Mouse (Mus musculus) v-Abl transformed pro-B cells (cell line): ENCODE data around the gene Kcnmb4.

ENCODE experiments used
- in situ Hi-C, 2 experiments: fragments of 400-800 bp; cut with MboI; formaldehyde crosslinking; loops; one replicate each; pipeline ENCODE4 v1.15.1; 2025; ENCODE audit not compliant: unreplicated experiment in 2 of 2

The Kcnmb4 gene

DNA sequence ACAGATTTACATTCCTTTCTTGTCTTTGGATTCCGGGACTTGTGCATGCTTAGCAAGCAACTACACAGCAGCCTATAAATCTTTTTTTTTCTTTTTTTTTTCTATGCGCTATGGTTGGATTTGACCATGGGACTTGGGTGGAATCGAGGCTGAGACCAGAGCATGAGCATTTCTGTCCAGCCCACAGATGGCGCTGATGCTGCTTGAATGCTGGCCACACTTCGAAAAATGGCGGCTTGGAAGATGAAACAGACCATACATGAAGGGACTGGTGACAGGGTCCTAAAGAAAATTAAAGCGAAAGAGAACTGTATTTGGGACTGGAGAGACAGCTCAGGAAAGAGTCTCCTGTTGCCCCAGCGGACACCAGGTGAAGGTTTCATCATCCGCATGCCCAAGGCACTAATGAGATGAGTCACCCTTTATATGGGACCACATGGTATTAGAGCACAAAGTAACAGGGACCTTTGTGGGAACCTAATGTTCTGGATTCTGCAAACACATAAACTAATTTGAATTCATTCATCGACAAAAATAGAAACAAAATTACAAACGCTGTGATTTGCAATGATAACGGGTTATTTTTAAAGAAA is 9.8 kb downstream of the Kcnmb4 start:
- in situ Hi-C loops, result loop anchor here (5.0 to 25.0 kb wide), 7 partner anchors 132 to 748 kb away; partner anchors contain the start of genes Yeats4 (in 2 of the 2) and Lrrc10 (in 1 of the 2)

DNA sequence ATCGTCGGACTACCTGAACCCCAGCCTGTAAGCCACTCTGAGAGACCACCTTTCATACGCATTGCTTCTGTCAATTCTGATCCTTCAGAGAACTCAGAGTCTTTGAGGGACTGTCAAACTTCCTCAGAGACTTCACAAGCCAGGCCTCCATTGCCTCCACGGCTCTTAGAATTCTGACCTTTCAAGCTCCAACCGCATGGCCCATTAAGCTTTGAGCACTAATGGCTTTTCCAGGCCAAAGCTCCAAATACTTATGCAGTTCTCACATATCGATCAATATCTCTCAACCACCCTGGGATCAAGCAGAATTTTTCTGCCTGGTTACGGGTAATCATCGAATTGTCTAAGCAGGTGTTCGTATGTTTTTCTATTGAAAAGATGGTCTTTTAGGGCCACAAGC is 12.2 kb downstream of the Kcnmb4 start:
- in situ Hi-C loops, result loop anchor here (5.0 to 25.0 kb wide), 7 partner anchors 129 to 751 kb away; partner anchors contain the start of genes Yeats4 (in 2 of the 2) and Lrrc10 (in 1 of the 2)

DNA sequence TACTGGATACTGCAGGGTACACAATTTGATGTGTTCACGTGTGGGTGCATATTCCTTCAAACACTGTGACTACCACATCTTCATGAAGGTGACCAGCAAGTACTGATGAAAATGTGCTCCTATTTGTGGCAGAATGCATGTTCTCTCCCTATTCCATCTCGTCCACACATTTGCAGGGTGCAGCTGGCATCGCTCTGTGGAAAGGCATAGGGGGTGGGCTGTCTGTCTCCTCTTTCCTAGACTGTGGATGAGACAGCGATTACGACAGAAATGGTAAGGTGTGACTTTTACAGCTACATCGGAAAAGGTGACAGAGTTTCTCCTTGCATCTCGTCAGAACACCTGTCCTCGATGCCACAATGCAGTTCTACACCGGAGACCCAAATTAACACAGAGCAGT is 14.9 kb downstream of the Kcnmb4 start:
- in situ Hi-C loops, result loop anchor here (10.0 to 25.0 kb wide), 3 partner anchors 114 to 754 kb away; partner anchors contain the start of genes Yeats4 (in 2 of the 2) and Lrrc10 (in 1 of the 2)

DNA sequence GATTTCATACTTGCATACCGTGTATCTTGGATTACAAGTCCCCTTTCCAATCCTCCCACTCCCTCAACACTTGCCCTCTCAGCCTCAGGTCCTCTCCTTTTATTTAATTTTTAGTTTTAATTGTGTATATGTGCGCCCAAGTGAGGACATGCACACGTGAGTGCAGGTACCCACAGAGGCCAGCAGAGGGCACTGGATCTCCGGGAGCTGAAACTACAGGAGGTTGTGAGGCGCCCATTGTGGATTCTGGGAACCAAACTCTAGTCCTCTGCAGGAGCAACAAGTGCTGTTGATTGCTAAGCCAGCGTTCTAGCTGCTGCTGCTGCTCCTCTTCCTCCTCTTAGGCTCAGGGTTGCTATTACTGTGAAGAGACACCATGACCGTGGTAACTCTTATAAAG is 20.9 kb downstream of the Kcnmb4 start:
- in situ Hi-C loops, result loop anchor here (10.0 to 25.0 kb wide), 3 partner anchors 108 to 760 kb away; partner anchors contain the start of genes Yeats4 (in 2 of the 2) and Lrrc10 (in 1 of the 2)

DNA sequence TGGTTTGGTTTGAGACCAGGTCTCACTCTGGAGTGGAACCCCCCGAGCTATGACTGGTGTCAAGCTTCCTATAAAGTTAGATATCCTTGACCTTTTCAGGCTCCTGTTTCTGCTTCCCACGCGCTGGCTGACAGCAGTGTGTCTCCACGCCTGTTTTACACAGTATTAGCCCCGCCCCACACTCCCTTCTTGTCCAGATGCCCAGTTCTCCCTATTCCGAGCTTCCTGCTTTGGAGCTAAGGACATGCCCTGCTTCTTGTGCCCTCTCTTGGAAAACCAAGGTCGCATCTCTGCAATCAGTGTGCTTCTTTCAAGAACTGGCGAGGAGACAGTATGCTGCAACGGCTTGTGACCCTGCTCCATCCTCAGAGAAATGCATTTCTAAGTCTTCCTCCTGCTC is 23.1 kb downstream of the Kcnmb4 start:
- in situ Hi-C loops, result loop anchor here (10.0 to 25.0 kb wide), 3 partner anchors 106 to 762 kb away; partner anchors contain the start of genes Yeats4 (in 2 of the 2) and Lrrc10 (in 1 of the 2)

DNA sequence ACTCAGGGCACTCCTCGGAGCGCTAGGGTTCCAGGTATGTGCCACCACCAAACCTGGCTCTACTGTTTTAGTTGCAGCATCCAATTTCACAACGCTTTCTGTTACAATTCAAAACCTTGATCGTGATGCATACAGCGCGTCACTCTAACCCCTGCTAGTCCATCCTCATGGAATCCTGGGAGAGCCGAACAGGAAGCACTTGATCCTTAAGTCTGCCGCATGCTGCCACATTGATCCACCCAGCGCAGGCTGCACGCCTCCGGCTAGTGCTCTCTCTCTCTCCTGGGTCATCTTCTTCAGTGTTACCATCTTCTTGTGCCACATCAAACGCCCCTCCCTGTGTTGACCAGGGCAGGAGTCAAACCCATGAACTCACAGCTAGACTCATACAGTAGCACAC is 25.5 kb downstream of the Kcnmb4 start:
- in situ Hi-C loops, result no loop called here

DNA sequence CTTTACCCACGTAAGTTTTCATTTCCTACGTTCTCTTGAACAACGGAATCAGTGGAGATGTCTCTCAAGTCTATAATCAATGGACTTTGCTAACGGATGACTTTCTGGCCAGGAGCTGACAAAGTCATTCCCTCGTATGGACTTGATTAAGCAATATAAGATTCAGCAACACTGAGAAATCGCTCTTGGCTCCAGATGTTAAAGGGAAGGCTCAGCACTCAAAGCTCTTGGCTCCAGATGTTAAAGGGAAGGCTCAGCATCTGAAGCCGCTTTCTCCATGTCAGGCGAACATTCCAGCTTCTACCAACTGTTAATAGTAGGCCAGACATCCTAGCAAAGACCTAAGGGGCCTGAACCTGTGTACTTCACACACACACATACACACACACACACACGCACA is 26.5 kb downstream of the Kcnmb4 start:
- in situ Hi-C loops, result no loop called here

DNA sequence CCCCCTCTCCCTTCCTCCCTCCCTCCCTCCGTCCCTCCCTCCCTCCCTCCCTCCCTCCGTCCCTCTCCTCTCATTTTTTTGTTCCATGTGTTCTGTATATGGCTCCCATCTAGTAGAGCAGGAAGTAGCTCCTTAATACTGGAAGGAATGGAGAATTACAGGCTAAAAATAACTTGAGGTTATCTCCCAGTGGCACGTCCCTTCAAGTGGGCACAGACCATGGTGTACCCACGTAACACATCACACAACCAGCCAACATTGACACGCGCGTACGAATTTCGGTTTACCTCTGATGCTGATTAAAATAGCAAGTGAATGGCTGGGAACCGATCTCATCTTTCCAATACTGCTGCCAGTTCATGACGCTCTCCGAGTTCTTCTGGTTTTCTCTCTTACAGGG is 27.6 kb downstream of the Kcnmb4 start:
- in situ Hi-C loops, result no loop called here

DNA sequence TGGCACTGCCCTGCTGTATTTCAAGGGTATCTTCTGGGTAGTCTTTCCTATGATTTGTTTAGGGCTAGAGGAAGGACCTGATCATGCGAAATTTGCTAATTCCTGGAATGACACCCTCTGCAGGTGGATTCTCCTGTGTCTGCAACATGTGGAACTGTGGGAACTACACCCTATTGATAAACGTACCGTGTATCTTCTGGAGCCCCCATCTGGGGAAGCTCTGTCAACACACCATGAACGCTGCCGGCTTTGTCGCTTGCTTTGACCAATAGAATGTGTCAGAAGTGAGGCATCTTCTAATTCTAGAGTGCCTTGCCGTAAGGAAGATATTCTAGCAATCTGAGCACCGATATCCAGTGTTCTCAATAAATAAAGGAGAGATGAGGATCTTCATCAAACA is 28.9 kb downstream of the Kcnmb4 start:
- in situ Hi-C loops, result no loop called here

DNA sequence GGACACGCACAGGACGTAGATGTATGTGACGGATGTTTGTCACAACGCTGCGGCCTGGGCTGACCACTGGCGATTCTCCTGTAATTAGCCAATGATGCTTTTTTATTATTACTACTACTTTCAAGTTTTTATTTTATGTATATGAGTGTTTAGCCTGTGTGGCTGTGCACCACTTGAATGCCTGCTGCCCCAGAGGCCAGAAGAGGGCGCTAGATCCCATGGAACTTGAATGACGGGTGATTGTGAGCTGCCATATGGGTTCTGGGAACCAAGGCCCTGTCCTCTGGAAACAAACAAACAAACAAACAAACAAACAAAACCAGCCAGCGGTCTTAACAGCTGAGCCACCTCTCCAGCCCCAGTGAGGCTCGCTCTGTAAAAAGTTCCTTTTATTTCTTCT is 29.3 kb downstream of the Kcnmb4 start:
- in situ Hi-C loops, result no loop called here

DNA sequence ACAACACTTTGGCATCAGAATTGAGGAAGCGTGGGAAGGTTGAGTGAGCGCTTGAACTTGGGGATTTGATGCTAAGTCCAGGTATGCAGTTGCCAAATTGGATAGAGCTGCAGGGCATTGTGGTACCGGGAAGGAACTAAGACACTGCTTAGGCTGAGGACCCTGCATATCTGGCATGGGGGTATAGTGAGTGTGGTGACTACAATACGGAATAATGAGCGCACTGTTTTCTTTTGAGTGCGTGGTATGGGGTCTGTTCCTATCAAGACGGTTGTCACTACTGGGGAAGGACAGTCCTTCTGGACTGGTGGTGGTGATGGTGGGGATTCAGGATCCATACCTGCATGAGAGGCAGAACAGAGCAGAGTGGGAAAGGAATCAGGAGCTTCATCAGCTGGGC is 32.7 kb downstream of the Kcnmb4 start:
- in situ Hi-C loops, result no loop called here

DNA sequence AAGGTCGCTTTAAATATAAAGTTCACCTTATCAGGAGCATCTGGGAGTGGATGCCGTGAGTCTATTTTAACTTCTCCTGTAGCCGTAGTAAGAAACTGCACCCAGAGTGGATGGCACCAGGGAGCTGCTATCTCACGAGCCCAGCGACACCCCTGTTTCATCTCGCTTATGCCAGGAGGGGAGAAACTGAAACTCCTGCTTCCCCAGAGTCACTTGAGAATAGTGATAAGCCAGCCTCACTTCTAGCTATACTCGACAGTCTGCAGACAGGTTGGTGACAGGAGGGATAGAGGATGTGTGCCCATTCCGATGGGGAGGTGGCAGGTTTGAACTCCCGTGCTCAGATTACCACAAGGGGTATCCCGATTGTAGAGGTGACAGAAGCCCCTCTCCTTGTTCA is 33.6 kb downstream of the Kcnmb4 start:
- in situ Hi-C loops, result no loop called here

DNA sequence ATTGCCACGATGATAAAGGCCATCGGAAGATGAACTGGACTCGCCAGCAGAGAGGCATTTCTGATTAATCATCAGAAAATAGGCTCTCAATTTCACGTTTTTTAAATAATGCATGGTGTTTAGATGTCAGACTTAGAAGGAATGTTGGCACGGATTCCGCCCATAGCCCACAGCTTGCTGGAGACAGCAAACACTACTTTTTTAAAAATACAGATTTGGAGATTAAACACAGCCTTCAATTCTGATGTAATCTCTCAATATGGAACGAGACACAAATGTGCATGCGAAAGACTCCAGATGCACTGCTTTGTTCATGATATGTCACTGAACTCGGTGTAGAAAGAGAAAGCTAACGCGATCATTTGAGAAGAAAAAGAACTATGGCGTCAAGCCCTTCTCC is 38.2 kb downstream of the Kcnmb4 start:
- in situ Hi-C loops, result no loop called here

DNA sequence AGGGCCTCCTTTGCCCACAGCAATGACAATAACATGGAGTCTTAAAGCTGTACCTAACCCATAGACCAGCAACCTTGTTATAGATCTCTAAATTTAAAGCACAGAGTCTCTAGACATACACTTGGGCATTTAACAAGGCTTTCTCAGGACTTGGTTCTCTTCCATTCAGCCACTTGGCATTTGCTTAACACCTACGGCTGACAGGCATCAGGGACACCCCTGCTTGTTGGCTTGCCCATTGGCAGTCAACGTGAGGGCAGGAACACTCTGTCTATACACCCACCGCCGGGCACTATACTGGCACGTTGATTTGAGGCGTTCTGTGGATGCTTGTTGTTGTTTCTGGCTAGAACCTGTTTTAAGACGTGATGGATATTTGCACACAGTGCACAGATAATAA is 41.3 kb downstream of the Kcnmb4 start:
- in situ Hi-C loops, result no loop called here

DNA sequence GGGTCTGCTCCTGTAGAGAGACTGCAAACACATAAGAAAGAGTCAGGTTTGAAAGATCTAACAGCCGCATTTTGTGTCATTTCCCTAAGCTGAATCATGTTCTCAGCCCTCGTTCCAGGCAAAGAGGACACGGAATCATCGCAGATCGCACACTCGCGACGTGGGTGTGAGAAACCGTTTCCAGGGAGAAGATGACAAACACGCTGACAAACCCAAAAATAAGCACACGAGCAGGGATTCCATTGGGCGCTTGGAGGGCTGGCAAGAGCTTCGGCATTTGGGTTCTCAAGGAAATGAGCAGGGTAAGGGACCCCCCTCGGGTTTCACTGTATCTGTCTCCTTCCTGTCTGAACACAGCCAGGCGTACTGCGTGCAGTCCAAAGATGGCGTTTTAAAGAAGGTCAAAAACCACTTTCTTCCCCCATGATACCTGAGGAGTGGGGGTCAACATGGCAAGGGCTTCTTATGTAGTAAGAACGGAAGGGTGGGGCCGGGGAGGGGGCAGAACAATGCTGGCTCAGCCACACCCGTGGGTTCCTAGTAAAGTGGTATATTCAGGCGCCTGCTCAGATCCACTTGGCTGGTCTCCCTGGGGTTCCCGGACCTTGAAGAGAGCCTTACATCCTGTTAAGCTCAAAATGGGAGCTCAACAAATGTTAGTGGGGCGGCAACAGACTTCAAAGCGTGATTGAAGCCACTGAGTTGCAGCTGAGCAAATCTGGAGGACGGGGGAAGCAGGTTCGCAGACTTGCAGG is 45.5 kb downstream of the Kcnmb4 start:
- in situ Hi-C loops, result no loop called here

DNA sequence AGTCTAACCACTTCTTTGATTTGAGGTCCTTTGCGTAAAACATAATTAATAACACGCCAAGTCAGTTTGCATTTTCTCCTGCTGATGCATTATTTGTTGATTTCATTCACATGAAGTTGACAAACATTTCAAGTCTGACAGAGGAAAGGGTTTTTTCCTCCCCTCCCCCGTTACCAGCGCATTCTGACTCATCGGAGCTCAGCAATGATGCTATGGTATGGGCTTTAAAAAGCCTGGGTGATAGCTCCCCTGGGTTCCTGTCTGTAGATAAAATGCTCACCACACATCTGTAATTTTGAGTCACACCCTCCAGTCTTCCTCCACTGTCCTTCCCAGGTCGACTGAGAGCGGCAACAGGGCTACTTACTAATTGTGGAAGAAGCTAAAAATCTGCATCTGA is 47.5 kb downstream of the Kcnmb4 start:
- in situ Hi-C loops, result no loop called here

DNA sequence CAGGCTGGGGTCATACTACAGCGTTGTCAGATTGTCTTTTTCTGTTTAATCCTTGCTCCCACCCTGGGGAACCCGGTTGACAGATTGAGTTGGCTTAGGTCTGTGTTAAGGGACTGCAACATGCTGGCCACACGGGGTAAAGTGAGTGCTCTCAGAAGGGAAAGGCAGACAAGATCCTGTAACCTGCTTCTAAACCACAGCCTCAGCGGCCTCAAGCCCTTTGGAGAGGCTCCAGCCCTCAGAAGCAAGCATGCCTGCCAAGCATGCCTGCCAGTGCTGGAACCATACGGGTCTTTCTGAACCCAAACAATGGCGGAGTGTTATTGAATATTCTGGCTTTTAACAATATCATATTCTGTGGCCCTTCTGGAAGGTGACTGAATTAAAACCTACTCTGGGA is 48.8 kb downstream of the Kcnmb4 start:
- in situ Hi-C loops, result no loop called here

DNA sequence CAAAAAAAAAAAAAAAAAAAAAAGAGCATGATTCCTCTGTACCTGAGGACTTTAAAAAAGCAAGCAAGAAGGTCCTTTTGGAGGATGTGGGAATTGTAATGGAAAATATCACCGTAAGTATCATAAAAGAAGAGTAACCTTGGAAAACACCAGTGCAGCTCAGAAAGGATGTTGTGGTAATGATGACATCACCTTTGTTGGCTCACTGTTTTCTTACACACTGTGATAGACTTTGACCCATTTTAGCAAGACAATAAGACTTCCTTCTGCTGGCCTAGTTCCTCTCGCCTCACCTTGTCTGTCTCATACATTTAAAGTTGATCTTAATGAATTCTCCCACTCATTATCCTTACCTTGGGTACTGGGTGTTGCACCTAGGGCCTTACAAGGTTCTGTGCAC is 51.1 kb downstream of the Kcnmb4 start:
- in situ Hi-C loops, result no loop called here

DNA sequence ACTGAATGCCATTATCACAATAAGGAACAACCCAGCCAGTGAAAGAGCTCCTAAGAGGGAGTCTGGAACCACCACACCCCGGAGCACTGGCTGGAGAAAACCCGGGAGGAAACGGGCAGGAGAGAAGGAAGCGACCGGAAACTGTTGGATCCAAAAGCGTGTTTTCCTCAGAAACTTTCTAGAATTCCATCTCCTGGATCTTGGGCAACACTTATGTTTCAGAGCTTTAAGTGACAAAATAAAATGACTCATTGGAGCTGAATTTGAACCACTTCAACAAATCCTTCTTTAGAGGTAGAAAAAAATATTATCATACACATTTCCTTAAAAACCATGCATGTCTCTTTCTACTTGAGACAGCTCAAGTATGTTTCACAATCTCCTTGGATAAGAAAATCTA is 52.7 kb downstream of the Kcnmb4 start:
- in situ Hi-C loops, result no loop called here

DNA sequence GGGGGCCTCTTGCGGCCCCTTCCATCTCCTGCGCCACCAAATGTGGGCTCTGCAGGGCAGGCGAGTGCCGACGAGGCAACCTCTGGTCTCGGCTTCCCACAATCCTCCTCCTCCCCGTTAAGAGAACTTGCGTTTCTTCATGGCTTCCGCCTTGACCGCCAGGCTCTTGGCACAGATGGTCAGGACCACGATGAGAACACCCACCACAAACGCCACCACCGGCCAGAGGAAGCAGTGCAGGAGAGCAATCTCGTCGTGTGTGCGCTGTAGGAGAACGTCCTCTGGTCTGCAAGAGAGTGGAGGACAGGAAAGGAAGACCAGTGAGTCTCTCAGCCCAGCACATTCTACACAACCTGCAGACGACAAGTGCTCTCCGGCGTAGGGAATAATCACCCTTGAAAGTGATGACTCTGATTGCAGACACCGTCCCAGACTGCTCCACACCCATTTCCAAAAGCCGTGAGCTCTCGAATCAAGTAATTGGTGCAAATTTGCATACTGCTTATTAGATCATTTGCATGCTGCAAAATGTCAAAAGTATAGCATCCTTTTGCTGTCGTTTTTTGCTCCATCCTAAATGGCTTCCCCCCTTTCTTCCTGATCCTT is 55.5 kb downstream of the Kcnmb4 start:
- in situ Hi-C loops, result no loop called here

DNA sequence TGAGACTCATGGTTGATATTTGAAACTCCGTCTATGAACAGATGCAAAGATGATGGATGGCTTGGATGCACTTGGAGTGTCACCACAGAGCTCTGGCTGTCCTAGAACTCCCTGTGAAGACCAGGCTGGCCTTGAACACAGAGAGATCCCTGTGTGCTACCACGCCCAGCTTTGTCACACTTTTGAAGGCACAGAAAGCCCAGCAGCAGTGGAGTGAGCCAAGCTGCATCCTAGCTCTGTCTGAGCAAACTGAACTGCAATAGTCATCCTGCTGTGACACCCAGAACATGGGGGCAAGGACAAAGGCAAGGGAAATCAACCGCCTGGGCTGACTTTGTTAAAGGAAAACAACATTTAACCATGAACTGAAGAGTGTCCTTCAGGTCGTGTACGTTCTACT is 57.0 kb downstream of the Kcnmb4 start:
- in situ Hi-C loops, result no loop called here

DNA sequence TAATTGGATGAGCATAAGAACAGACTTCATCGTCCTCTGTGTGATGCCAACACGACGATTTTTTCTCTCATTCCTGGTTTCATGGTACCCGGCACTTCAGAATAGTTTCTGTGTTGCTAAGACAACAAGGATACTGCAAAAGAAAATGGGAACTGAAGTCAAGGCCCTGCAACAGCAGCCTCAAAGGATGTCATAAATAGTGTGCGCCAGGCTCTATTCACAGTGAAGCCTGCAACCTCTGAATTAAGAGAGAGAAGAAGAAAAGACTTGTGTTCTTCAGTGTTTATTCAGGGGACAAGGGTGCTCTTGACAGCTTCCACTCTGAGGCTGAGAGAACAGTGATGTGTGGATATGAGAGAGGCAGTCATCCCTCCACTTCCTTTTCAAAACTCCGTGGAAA is 57.5 kb downstream of the Kcnmb4 start:
- in situ Hi-C loops, result no loop called here
